Mouse (Mus musculus): ENCODE measurements around the gene Ccdc15. TPM values are rescaled to one million over a fixed set of nuclear protein-coding genes. Genes with fewer than 3 reads are reported as not detected.
"Not testable (repeated sequence)": the region's sequence is repeated elsewhere in the genome, so short reads cannot be mapped to it uniquely, and the experiment has no call there.

The Ccdc15 gene
- polyA plus RNA-seq, 1 experiment from 2014 or later: 4.3 TPM

- Histone ChIP-seq H3K27me3 (replicated peaks; ENCODE audit: control insufficient read depth, insufficient read depth, low read length) (no peaks in the 10 kb centered on the region), H3K9ac (ENCODE audit: low read depth, low read length) (no peak overlapping the region), H3K4me2 (ENCODE audit: low read depth, low read length) (no peak overlapping the region), H3K36me3 (ENCODE audit: control insufficient read depth, insufficient read depth, low read length) (no peaks in the 10 kb centered on the region), H3K9me3 (ENCODE audit: control insufficient read depth, low read length) (no peaks in the 10 kb centered on the region), H3K27ac (ENCODE audit: low read length) (no peak overlapping the region), H3K4me3 (ENCODE audit: low read length) (no peak overlapping the region), H3K4me1 (ENCODE audit: control insufficient read depth, insufficient read depth, low read length) (no peaks in the 10 kb centered on the region)
- 77% methylated on average over 7 of the region's 7 CpGs for WGBS
- ATAC-seq: no peak
Measured at GRCm38 (mm10) chr9:37358713-37359330, 10.6 kb upstream of the Ccdc15 start.

GRCm38 (mm10) chr9:37354485-37354884, 6.3 kb upstream of the Ccdc15 start:
- Histone ChIP-seq H3K4me2 (ENCODE audit: low read depth, low read length) (no peak overlapping the region), H3K36me3 (ENCODE audit: control insufficient read depth, insufficient read depth, low read length) (no peaks in the 10 kb centered on the region), H3K9me3 (ENCODE audit: control insufficient read depth, low read length) (no peaks in the 10 kb centered on the region), H3K27me3 (replicated peaks; ENCODE audit: control insufficient read depth, insufficient read depth, low read length) (no peaks in the 10 kb centered on the region), H3K4me1 (ENCODE audit: control insufficient read depth, insufficient read depth, low read length) (no peaks in the 10 kb centered on the region), H3K9ac (ENCODE audit: low read depth, low read length) (no peak overlapping the region), H3K4me3 (ENCODE audit: low read length) (no peak overlapping the region), H3K27ac (ENCODE audit: low read length) (no peak overlapping the region)
- ATAC-seq: no peak
- WGBS: 71% methylated on average over 1 of the region's 1 CpGs

GRCm38 (mm10) chr9:37351266-37351665, 3.0 kb upstream of the Ccdc15 start:
- Histone ChIP-seq H3K36me3 (ENCODE audit: control insufficient read depth, insufficient read depth, low read length) (no peaks in the 10 kb centered on the region), H3K4me3 (ENCODE audit: low read length) (no peak overlapping the region), H3K4me2 (ENCODE audit: low read depth, low read length) (no peak overlapping the region), H3K27ac (ENCODE audit: low read length) (no peak overlapping the region), H3K27me3 (replicated peaks; ENCODE audit: control insufficient read depth, insufficient read depth, low read length) (no peaks in the 10 kb centered on the region), H3K9ac (ENCODE audit: low read depth, low read length) (no peak overlapping the region), H3K4me1 (ENCODE audit: control insufficient read depth, insufficient read depth, low read length) (peaks cover 5% of the 10 kb centered on the region; the same call in 1 of the 2 replicates), H3K9me3 (ENCODE audit: control insufficient read depth, low read length) (no peaks in the 10 kb centered on the region)
- ATAC-seq: no peak
- 52% methylated on average over 2 of the region's 2 CpGs for WGBS

- H3K27me3 ChIP-seq (replicated peaks; ENCODE audit: control insufficient read depth, insufficient read depth, low read length): no peaks in the 10 kb centered on the region
- ATAC-seq: no peak
- no peaks in the 10 kb centered on the region for H3K36me3 ChIP-seq (ENCODE audit: control insufficient read depth, insufficient read depth, low read length)
- no peak overlapping the region for H3K27ac ChIP-seq (ENCODE audit: low read length)
- peak overlapping the region; percentile 88 for H3K9ac ChIP-seq (ENCODE audit: low read depth, low read length)
- H3K4me3 ChIP-seq (ENCODE audit: low read length): peak overlapping the region; percentile 75
- peak overlapping the region; percentile 77 for H3K4me2 ChIP-seq (ENCODE audit: low read depth, low read length)
- H3K9me3 ChIP-seq (ENCODE audit: control insufficient read depth, low read length): no peaks in the 10 kb centered on the region
- 95% methylated on average over 3 of the region's 3 CpGs for WGBS
- H3K4me1 ChIP-seq (ENCODE audit: control insufficient read depth, insufficient read depth, low read length): peaks cover 5% of the 10 kb centered on the region; the same call in 1 of the 2 replicates
Measured at GRCm38 (mm10) chr9:37349050-37349449, 818 bp upstream of the Ccdc15 start.

GRCm38 (mm10) chr9:37347184-37347987, 846 bp downstream of the Ccdc15 start:
- Histone ChIP-seq H3K4me1 (ENCODE audit: control insufficient read depth, insufficient read depth, low read length) (peaks cover 5% of the 10 kb centered on the region; the same call in 1 of the 2 replicates), H3K27me3 (replicated peaks; ENCODE audit: control insufficient read depth, insufficient read depth, low read length) (no peaks in the 10 kb centered on the region), H3K4me2 (ENCODE audit: low read depth, low read length) (peak overlapping the region; percentile 84), H3K36me3 (ENCODE audit: control insufficient read depth, insufficient read depth, low read length) (no peaks in the 10 kb centered on the region), H3K9ac (ENCODE audit: low read depth, low read length) (peak overlapping the region; percentile 88), H3K9me3 (ENCODE audit: control insufficient read depth, low read length) (no peaks in the 10 kb centered on the region), H3K4me3 (ENCODE audit: low read length) (peak overlapping the region; percentile 75), H3K27ac (ENCODE audit: low read length) (peak overlapping the region; percentile 92)
- ATAC-seq: peak; percentile 7
- WGBS: 16% methylated on average over 12 of the region's 12 CpGs

GRCm38 (mm10) chr9:37345406-37345805, 2.8 kb downstream of the Ccdc15 start:
- H3K9ac ChIP-seq (ENCODE audit: low read depth, low read length): no peak overlapping the region
- H3K4me3 ChIP-seq (ENCODE audit: low read length): no peak overlapping the region
- H3K4me1 ChIP-seq (ENCODE audit: control insufficient read depth, insufficient read depth, low read length): peaks cover 5% of the 10 kb centered on the region; the same call in 1 of the 2 replicates
- H3K4me2 ChIP-seq (ENCODE audit: low read depth, low read length): no peak overlapping the region
- H3K27ac ChIP-seq (ENCODE audit: low read length): no peak overlapping the region
- WGBS: 78% methylated on average over 3 of the region's 3 CpGs
- ATAC-seq: no peak
- no peaks in the 10 kb centered on the region for H3K27me3 ChIP-seq (replicated peaks; ENCODE audit: control insufficient read depth, insufficient read depth, low read length)
- no peaks in the 10 kb centered on the region for H3K36me3 ChIP-seq (ENCODE audit: control insufficient read depth, insufficient read depth, low read length)
- H3K9me3 ChIP-seq (ENCODE audit: control insufficient read depth, low read length): no peaks in the 10 kb centered on the region

- Histone ChIP-seq H3K27me3 (replicated peaks; ENCODE audit: control insufficient read depth, insufficient read depth, low read length) (no peaks in the 10 kb centered on the region), H3K9ac (ENCODE audit: low read depth, low read length) (no peak overlapping the region), H3K4me1 (ENCODE audit: control insufficient read depth, insufficient read depth, low read length) (no peaks in the 10 kb centered on the region), H3K9me3 (ENCODE audit: control insufficient read depth, low read length) (no peaks in the 10 kb centered on the region), H3K4me3 (ENCODE audit: low read length) (no peak overlapping the region), H3K4me2 (ENCODE audit: low read depth, low read length) (no peak overlapping the region), H3K27ac (ENCODE audit: low read length) (no peak overlapping the region), H3K36me3 (ENCODE audit: control insufficient read depth, insufficient read depth, low read length) (no peaks in the 10 kb centered on the region)
- 42% methylated on average over 3 of the region's 3 CpGs for WGBS
- ATAC-seq: no peak
Measured at GRCm38 (mm10) chr9:37329456-37329855, 18.8 kb downstream of the Ccdc15 start.

DNA sequence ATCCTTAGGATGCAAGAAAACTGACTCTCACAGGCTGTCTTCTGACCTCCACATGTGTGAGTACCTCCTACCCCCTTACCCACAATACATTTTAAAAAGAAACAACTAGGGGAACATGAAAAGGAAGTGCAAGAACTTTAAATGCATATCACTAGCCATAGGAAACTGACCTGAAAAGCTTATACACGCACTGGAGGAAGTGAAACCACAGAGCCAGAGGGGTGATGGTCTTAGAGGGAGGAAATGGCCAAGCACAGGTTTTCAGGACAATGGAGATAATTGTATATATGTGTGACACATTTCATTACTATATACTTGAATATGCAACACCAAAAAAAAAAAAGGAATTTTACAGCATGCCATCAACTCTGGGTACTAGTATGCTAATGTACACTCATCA, 46.5 kb downstream of the Ccdc15 start:
- Histone ChIP-seq H3K36me3 (ENCODE audit: control insufficient read depth, insufficient read depth, low read length) (no peaks in the 10 kb centered on the region), H3K4me2 (ENCODE audit: low read depth, low read length) (no peak overlapping the region), H3K4me3 (ENCODE audit: low read length) (no peak overlapping the region), H3K9ac (ENCODE audit: low read depth, low read length) (no peak overlapping the region), H3K4me1 (ENCODE audit: control insufficient read depth, insufficient read depth, low read length) (no peaks in the 10 kb centered on the region), H3K27ac (ENCODE audit: low read length) (no peak overlapping the region), H3K27me3 (replicated peaks; ENCODE audit: control insufficient read depth, insufficient read depth, low read length) (no peaks in the 10 kb centered on the region), H3K9me3 (ENCODE audit: control insufficient read depth, low read length) (no peaks in the 10 kb centered on the region)
- no peak for ATAC-seq
- WGBS: 87% methylated on average over 1 of the region's 1 CpGs

DNA sequence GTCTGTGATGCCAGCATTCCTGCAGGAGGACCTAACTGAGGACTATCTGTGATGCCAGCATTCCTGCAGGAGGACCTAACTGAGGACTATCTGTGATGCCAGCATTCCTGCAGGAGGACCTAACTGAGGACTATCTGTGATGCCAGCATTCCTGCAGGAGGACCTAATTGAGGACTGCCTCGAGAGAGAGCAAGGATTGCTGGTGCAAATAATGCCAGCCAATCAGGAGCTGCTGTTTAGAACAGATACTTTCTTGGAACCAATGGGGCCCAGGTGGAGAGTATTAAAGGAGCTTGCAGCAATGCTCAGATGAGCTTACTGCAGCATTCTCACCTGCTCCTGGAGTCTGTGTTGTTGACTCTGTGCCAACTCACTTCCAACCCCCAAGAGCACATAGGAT, 47.7 kb downstream of the Ccdc15 start:
- H3K4me1 ChIP-seq (ENCODE audit: control insufficient read depth, insufficient read depth, low read length); H3K4me3 ChIP-seq (ENCODE audit: low read length); H3K9me3 ChIP-seq (ENCODE audit: control insufficient read depth, low read length); H3K27me3 ChIP-seq (replicated peaks; ENCODE audit: control insufficient read depth, insufficient read depth, low read length); ATAC-seq; H3K36me3 ChIP-seq (ENCODE audit: control insufficient read depth, insufficient read depth, low read length); H3K27ac ChIP-seq (ENCODE audit: low read length); H3K9ac ChIP-seq (ENCODE audit: low read depth, low read length); H3K4me2 ChIP-seq (ENCODE audit: low read depth, low read length): not testable (repeated sequence)
- WGBS: 56% methylated on average over 1 of the region's 1 CpGs
